Mouse (Mus musculus) thymus, adult 2 months (tissue): Measurements from ENCODE around the gene Ppp3cb.

Experiments
- CTCF ChIP-seq: fragments of 200-500 bp; IDR thresholded peaks from 2 replicates; pipeline ENCODE4 v1.5.1; 2012; ENCODE audit warnings: mild to moderate bottlenecking, control low read depth, low read length, moderate library complexity, borderline replicate concordance; ENCODE audit not compliant: control insufficient read depth, poor library complexity, insufficient read depth; ENCODE audit errors: extremely low read depth
- POLR2A ChIP-seq: fragments of 200-500 bp; IDR thresholded peaks from 2 replicates; pipeline ENCODE4 v1.6.1; 2012; ENCODE audit warnings: mild to moderate bottlenecking, low read length, control low read depth, moderate library complexity; ENCODE audit not compliant: control insufficient read depth, poor library complexity, insufficient read depth; ENCODE audit errors: extremely low read depth

DNA sequence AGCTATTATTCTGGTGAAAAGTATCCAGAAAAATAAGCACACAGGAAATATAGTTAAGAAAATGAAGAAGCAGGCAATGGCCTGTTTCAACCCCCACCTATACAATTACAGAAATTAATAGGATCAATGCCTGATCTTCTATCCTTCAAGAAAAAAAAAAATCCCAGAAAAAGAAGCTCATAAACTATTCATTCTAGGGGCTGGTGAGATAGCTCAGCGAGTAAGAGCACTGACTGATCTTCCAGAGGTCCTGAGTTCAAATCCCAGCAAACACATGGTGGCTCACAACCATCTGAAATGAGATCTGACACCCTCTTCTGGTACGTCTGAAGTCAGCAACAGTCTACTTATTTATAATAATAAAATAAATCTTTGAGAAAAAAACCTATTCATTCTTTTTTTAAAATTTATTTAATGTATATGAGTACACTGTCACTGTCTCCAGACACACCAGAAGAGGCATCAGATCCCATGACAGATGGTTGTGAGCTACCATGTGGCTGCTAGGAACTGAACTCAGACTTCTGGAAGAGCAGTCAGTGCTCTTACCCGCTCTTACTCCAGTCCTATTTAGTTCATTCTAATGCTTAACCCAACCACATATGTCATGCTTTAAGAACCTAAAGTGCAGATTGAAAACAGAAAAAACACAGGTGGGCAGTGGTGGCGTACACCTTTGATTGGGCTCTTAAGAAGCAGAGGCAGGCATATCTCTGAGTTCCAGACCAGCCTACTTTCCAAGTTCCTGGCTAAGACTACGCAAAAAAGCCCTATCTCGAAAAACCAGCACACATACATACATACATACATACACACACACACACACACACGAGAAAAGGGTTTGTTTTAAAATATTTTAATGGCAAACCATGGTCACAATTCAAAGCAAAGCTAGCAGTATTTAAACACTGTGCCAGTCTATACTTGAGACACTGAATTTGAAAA lies 1.6 kb downstream of the Ppp3cb start:
- TF ChIP-seq POLR2A (no peak), CTCF (no peak)
